Mouse (Mus musculus) embryonic fibroblast, embryonic 13.5 days (primary cell): ENCODE results near the gene Emb. TPM values are rescaled to one million over a fixed set of nuclear protein-coding genes. Genes with fewer than 3 reads are reported as not detected.

Experiments used
- H3K27ac ChIP-seq: 2 replicates; pipeline ENCODE4 v1.5.1; 2012; ENCODE audit warnings: low read length, control low read depth, inconsistent platforms; ENCODE audit not compliant: insufficient read depth
- H3K4me1 ChIP-seq: 2 replicates; pipeline ENCODE4 v1.6.1; 2011; ENCODE audit warnings: low read length; ENCODE audit not compliant: control insufficient read depth, insufficient read depth
- H3K4me3 ChIP-seq: 2 replicates; pipeline ENCODE4 v1.5.1; 2011; ENCODE audit warnings: mild to moderate bottlenecking, control low read depth, low read length; ENCODE audit not compliant: insufficient read depth
- CTCF ChIP-seq: IDR thresholded peaks from 2 replicates; pipeline ENCODE4 v1.5.1; 2011; ENCODE audit warnings: mild to moderate bottlenecking, control low read depth, low read length, moderate library complexity, borderline replicate concordance; ENCODE audit not compliant: insufficient read depth
- POLR2A ChIP-seq: IDR thresholded peaks from 2 replicates; pipeline ENCODE4 v1.6.1; 2011; ENCODE audit warnings: low read depth, mild to moderate bottlenecking, control low read depth, low read length, moderate library complexity
- polyA plus RNA-seq: library from polyadenylated mRNA; stranded (reverse); fragments of >200 nt; gene quantifications from 2 replicates; pipeline ENCODE4 v1.2.4, GENCODE M21; 2011; ENCODE audit warnings: low read depth; ENCODE audit not compliant: missing spikeins, insufficient read length

Emb gene
- polyA plus RNA-seq, 1 experiment = 59.8 TPM

- no peak overlapping the region for H3K4me3 ChIP-seq
- no peaks in the 10 kb centered on the region for H3K4me1 ChIP-seq
- TF ChIP-seq CTCF (no peak), POLR2A (no peak)
- no peak overlapping the region for H3K27ac ChIP-seq
Measured at GRCm38 (mm10) chr13:117237111-117237510, 28.8 kb downstream of the Emb start.

GRCm38 (mm10) chr13:117242063-117242462, 33.7 kb downstream of the Emb start:
- no peaks in the 10 kb centered on the region for H3K4me1 ChIP-seq
- H3K4me3 ChIP-seq = no peak overlapping the region
- H3K27ac ChIP-seq = no peak overlapping the region
- no peak for TF ChIP-seq POLR2A
- TF ChIP-seq CTCF = no peak

DNA sequence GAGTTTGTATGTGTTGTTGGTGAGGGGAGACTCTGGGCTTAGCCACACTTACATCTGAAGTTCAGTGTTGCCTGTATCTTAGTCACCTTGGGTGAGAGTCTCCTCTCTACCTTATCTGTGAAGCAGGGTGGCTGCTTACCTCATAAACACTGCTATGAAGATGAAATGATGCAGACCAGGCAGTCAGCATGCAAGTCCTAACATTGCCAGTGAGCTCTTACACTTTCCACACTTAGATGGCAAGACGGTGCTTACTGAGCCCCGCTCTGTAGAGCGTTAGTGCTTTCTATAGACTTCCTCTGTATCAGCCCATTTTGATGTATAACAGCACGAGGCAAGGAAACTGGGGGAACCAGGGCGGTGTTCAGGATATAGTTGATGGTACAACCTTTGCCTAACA, 34.3 kb downstream of the Emb start:
- TF ChIP-seq CTCF (no peak), POLR2A (no peak)
- H3K27ac ChIP-seq = no peak overlapping the region
- H3K4me1 ChIP-seq = no peaks in the 10 kb centered on the region
- H3K4me3 ChIP-seq = no peak overlapping the region

DNA sequence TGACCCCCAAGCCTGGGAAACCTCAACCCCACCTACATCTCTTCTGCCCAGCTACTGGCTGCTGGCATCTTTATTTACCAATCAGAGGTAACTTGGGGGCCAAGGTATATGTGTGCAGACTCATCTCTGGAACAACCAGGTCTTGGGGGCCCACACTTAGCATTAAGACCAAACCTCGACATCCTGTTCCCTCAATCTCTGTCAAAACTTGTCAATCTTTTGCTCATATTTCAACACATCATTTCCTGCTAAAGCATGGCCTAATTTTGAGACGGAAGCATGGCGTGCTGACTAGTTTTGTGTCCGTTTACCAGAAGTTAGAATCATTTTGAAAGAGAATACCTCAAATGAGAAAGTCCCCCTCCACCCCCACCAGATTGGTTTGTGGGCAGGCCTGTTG, 52.4 kb downstream of the Emb start:
- no peak for TF ChIP-seq POLR2A
- TF ChIP-seq CTCF = no peak
- H3K27ac ChIP-seq = no peak overlapping the region
- no peak overlapping the region for H3K4me3 ChIP-seq
- H3K4me1 ChIP-seq = no peaks in the 10 kb centered on the region

DNA sequence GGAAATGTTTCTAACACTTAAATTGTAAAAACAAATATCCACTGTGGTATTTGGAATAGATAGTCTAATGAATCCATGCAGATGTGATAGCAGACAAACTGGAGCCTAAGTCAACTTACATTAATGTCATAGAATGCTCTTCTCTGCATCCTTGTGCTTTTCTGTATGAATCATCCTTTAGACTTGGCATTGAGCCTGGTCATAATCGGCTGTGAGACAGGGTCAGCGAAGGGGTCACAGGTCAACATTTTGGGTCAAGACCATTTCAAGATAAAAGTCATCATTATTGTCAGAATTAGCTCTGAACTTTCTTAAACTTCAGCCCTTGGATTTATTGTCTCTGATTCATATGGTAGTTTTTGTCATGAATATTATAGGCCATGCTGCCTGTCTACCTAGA, 57.8 kb downstream of the Emb start:
- Histone ChIP-seq H3K27ac (no peak overlapping the region), H3K4me3 (no peak overlapping the region), H3K4me1 (no peaks in the 10 kb centered on the region)
- TF ChIP-seq POLR2A (no peak), CTCF (no peak)

- Histone ChIP-seq H3K4me1 (no peaks in the 10 kb centered on the region), H3K4me3 (no peak overlapping the region), H3K27ac (no peak overlapping the region)
- TF ChIP-seq CTCF (no peak), POLR2A (no peak)
Measured at GRCm38 (mm10) chr13:117267963-117268362, 59.6 kb downstream of the Emb start.

DNA sequence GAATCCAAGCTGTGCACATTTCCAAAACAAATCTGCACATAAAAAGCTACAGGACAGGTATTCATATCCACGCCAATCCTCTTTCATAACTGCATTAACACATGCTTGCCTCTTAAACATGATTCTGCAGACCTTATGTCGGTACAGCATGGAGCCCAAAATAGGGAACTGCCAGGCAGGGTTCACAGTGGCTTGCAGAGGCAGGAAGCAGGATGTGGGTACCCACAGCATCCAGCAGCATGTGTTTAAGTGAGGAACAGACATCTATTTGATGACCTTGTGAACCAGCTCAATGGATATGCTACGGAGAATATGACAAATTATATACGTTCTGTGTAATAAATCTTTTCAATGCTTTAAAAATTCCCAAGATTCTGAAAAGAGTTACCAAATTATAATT, 75.7 kb downstream of the Emb start:
- H3K27ac ChIP-seq = no peak overlapping the region
- H3K4me3 ChIP-seq = no peak overlapping the region
- H3K4me1 ChIP-seq = no peaks in the 10 kb centered on the region
- no peak for TF ChIP-seq CTCF
- no peak for TF ChIP-seq POLR2A

- no peak overlapping the region for H3K4me3 ChIP-seq
- TF ChIP-seq POLR2A = no peak
- no peak for TF ChIP-seq CTCF
- H3K4me1 ChIP-seq = no peaks in the 10 kb centered on the region
- no peak overlapping the region for H3K27ac ChIP-seq
Measured at GRCm38 (mm10) chr13:117286939-117287338, 78.6 kb downstream of the Emb start.

DNA sequence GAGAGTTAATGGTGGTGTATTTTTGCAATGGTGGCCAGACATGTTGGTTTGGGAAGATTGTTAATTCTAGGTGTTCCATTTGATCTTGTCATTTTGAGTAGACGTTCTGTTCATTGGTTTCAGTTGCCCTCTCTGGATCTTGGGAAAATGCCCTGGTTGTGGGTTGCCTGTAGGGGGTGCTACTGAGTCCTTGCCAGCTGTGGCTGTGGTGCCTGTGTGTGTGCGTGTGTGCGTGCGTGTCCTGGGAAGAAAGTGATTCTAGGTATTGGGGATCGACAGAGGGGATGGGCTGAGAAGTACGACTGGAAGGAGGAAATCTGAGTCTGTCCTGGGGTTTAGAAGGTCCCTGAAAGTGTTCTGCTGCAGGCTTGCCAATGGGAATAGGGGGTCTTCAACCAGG, 79.1 kb downstream of the Emb start:
- no peak overlapping the region for H3K27ac ChIP-seq
- H3K4me3 ChIP-seq = no peak overlapping the region
- no peaks in the 10 kb centered on the region for H3K4me1 ChIP-seq
- TF ChIP-seq POLR2A (no peak), CTCF (no peak)

DNA sequence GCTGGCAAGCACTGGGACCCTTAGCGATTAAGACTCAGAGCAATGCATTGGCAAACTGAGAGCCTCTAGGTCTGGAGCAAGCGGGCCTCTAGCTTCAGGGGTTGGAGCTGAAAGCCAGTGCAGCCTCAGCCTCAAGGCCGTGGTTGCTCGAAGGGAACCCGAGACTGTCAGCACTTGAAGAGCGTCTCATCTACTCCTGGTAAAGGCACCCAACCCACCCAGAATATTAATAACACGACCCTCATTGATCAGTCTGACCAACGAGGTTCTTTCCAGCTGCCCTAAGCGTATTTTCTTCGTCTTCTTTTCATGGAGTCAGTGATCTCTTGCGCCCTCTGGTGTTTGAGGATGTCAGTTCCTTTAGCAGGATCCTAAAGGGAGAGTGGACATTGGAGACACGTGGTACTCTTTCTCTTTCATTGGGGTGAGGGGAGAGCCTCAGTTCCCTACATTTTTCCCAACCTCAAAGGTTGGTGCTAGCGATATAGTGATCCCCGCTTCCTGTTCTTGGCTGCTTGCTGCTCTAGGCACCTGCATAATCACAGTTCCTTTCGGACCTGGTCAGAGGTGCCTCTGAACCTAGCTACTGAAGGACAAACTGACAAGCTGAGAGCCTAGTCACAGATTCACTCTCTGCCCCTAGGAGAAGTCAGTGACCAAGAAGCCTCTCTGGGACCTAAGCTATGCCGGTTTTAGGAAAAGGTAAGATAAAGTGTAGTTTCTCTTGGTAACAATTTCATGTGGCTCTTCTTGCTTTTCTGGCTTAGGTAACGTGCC, 81.3 kb downstream of the Emb start:
- Histone ChIP-seq H3K4me3 (no peak overlapping the region), H3K27ac (no peak overlapping the region)

More for the DNA sequence above, 81.3 kb downstream of the Emb start:
- no peak for TF ChIP-seq POLR2A
- TF ChIP-seq CTCF = no peak
- no peaks in the 10 kb centered on the region for H3K4me1 ChIP-seq
